Mouse (Mus musculus) hindbrain, embryonic 15.5 days (tissue): Measurements from ENCODE around the gene Lypla2. TPM values are rescaled to one million over a fixed set of nuclear protein-coding genes. Genes with fewer than 3 reads are reported as not detected.
A peak's percentile ranks its signal among the peaks of the same experiment; 100 is the strongest.

Source experiments
- ATAC-seq: fragments of 200-750 bp; cut with Nextera tagmentation; 2 replicates; pipeline ENCODE4 v1.8.0; 2017; ENCODE audit warnings: low read depth, moderate number of reproducible peaks, moderate TSS enrichment; ENCODE audit not compliant: low FRiP score
- H3K27ac ChIP-seq: fragments of 300-500 bp; sonication (generic); replicated peaks from 2 replicates; pipeline ENCODE4 v1.5.1; 2015; ENCODE audit warnings: mild to moderate bottlenecking, inconsistent platforms
- H3K27me3 ChIP-seq: fragments of 300-500 bp; sonication (generic); 2 replicates; pipeline ENCODE4 v1.6.1; 2015; ENCODE audit warnings: control low read depth, inconsistent platforms
- H3K36me3 ChIP-seq: fragments of 300-500 bp; sonication (generic); 2 replicates; pipeline ENCODE4 v1.6.1; 2015; ENCODE audit warnings: control low read depth, inconsistent platforms
- H3K4me1 ChIP-seq: fragments of 300-500 bp; sonication (generic); replicated peaks from 2 replicates; pipeline ENCODE4 v1.6.1; 2015; ENCODE audit warnings: control low read depth, inconsistent platforms
- H3K4me2 ChIP-seq: fragments of 300-500 bp; sonication (generic); 2 replicates; pipeline ENCODE4 v1.6.1; 2015; ENCODE audit warnings: moderate library complexity, mild to moderate bottlenecking, inconsistent platforms
- H3K4me3 ChIP-seq: fragments of 300-500 bp; sonication (generic); 2 replicates; pipeline ENCODE4 v1.5.1; 2015; ENCODE audit warnings: mild to moderate bottlenecking, inconsistent platforms
- H3K9ac ChIP-seq: fragments of 300-500 bp; sonication (generic); 2 replicates; pipeline ENCODE4 v1.6.1; 2015; ENCODE audit warnings: inconsistent platforms
- H3K9me3 ChIP-seq: fragments of 300-500 bp; sonication (generic); 2 replicates; pipeline ENCODE4 v1.6.1; 2016; ENCODE audit warnings: control low read depth, inconsistent platforms
- WGBS: fragments of 180-500 bp; shearing (Covaris S2); methylation state at CpG from one replicate; pipeline ENCODE4 v1.1.7; 2015; 5-methylcytosine and 5-hydroxymethylcytosine counted together
- polyA plus RNA-seq: library from polyadenylated mRNA; unstranded; fragments of >200 nt; fragmentation: Nextera tagmentation; extraction: Ambion mirVana; gene quantifications from 2 replicates; pipeline ENCODE4 v1.2.1, GENCODE M21; 2015

Lypla2 gene
- polyA plus RNA-seq, 1 experiment from 2014 or later: 214 TPM

DNA sequence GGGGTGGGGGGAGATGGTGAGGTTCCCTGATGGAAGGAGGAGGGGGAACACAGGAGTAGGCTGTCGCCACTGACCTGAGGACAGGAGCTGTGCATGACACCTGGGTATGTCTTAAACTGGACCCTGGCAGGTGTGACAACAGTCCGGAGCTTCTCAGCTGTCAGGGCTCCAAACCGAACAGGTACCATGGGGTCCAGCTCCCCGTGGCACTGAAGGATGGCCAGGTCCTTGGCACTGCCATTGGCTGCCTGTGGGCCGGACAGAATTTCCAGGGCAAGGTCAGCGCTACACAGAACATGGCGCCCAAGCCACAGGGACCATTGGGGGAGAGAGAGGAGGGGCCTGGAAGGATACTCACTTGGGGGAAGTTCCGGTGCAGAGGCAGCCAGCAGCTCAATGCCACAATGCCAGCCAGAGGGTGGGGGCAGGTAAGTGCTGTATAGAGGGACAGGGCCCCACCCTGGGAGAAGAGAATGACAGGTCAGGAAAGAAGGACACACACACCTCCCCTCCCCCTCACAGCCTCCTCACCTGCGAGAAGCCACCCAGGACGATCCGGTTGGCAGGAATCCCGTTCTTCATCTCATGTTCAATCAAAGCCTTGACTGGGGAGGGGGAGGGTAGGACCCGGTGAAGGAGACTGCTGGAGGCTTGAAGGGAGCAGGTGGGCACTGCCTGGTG lies 3.2 kb downstream of the Lypla2 start:
- H3K4me3 ChIP-seq: no peak overlapping the region
- H3K4me2 ChIP-seq: no peak overlapping the region
- H3K4me1 ChIP-seq: peaks cover 39% of the 10 kb centered on the region
- no peak overlapping the region for H3K27ac ChIP-seq
- WGBS: 87% methylated on average over 13 of the region's 13 CpGs
- peaks cover 45% of the 10 kb centered on the region for H3K36me3 ChIP-seq
- no peaks in the 10 kb centered on the region for H3K9me3 ChIP-seq
- ATAC-seq: no peak
- no peaks in the 10 kb centered on the region for H3K27me3 ChIP-seq
- no peak overlapping the region for H3K9ac ChIP-seq

DNA sequence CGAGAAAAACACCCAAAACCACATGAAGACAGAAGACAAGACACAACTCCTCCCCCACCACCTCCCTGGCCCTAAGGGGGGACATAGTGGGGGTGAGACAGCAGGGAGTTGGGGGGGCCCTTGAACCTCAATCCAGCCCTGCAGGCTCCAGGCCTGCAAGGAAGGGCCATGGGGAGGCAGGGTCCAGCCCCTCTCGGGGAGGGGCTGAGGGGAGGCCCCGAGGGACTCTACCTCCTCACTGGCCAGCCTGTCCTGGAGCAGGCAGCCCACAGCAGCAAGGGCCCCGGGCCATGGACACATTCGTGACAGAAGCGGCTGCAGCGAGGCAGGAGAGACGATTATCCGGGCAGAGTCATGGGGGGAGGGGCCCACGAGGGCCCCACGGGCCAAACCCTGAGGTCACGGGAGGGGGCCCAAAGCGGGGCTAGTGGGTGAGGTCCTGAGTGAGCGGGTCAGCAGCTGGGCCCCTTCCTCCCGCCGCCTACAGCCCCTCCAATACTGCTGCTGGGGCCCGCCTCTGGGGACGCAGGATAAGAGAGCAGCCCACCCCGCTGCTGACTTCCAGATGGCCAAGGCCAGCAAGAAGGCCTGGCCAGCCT lies 4.1 kb downstream of the Lypla2 start:
- 65% methylated on average over 19 of the region's 19 CpGs for WGBS
- H3K27me3 ChIP-seq: no peaks in the 10 kb centered on the region
- no peaks in the 10 kb centered on the region for H3K9me3 ChIP-seq
- ATAC-seq: no peak
- peaks cover 43% of the 10 kb centered on the region for H3K4me1 ChIP-seq
- H3K27ac ChIP-seq: no peak overlapping the region
- no peak overlapping the region for H3K4me3 ChIP-seq
- H3K36me3 ChIP-seq: peaks cover 45% of the 10 kb centered on the region
- no peak overlapping the region for H3K9ac ChIP-seq
- H3K4me2 ChIP-seq: no peak overlapping the region

DNA sequence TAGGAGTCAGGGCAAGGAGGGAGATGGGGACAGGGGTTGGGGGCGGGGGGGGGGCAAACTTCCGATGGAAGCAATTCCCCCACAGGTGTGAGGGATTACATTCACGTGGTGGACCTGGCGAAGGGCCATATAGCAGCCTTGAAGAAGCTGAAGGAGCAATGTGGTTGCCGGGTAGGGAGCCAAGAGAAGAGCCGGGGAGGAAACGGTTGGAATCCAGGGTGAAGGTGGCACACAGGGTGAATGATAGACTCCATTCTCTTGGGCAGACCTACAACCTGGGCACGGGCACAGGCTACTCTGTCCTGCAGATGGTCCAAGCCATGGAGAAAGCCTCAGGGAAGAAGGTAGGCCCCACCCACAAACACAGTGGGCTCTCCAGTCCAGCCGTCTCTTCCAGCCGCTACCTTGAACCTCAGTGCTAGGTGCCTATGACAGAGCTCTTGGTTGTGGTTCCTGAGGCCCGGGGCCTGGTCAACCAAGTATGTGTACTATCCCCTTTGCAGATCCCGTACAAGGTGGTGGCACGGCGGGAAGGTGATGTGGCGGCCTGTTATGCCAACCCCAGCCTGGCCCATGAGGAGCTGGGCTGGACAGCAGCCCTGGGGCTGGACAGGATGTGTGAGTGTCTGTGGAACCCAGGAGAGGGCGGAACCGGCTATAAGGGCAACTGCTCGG lies 5.2 kb downstream of the Lypla2 start:
- no peaks in the 10 kb centered on the region for H3K27me3 ChIP-seq
- 90% methylated on average over 18 of the region's 18 CpGs for WGBS

GRCm38 (mm10) chr4:135966283-135966682 lies 6.1 kb downstream of the Lypla2 start:
- ATAC-seq: no peak
- Histone ChIP-seq H3K27me3 (no peaks in the 10 kb centered on the region), H3K9ac (no peak overlapping the region), H3K9me3 (no peaks in the 10 kb centered on the region), H3K4me3 (no peak overlapping the region), H3K4me1 (peaks cover 36% of the 10 kb centered on the region), H3K36me3 (peaks cover 52% of the 10 kb centered on the region), H3K27ac (no peak overlapping the region), H3K4me2 (no peak overlapping the region)
- WGBS: 91% methylated on average over 16 of the region's 16 CpGs

More for the DNA sequence above, 5.2 kb downstream of the Lypla2 start:
- no peak for ATAC-seq
- no peak overlapping the region for H3K9ac ChIP-seq
- no peak overlapping the region for H3K4me2 ChIP-seq
- no peaks in the 10 kb centered on the region for H3K9me3 ChIP-seq
- peaks cover 46% of the 10 kb centered on the region for H3K36me3 ChIP-seq
- H3K4me1 ChIP-seq: peaks cover 44% of the 10 kb centered on the region
- H3K4me3 ChIP-seq: no peak overlapping the region
- no peak overlapping the region for H3K27ac ChIP-seq

DNA sequence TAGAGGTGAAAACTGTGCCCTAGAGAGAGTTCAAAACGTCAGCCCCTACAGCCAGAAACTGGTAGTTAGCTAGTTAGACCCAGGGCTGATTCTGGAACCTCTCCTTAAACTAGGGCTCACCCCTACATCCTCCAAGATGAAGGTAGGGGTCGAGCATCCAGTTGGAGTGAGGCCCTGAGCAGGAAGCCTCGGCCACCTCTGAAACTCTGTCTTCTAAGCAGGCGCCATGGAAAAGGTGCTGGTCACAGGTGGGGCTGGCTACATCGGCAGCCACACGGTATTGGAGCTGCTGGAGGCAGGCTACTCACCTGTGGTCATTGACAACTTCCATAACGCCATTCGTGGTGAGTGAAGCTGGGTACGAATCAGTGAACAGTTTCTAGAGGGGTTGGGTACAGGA lies 7.3 kb downstream of the Lypla2 start:
- Histone ChIP-seq H3K9me3 (no peaks in the 10 kb centered on the region), H3K36me3 (peaks cover 54% of the 10 kb centered on the region), H3K27ac (no peak overlapping the region), H3K4me1 (peaks cover 26% of the 10 kb centered on the region), H3K4me3 (0 out of 2 replicates have a peak overlapping the region, but pooled peaks have one; percentile 76), H3K9ac (no peak overlapping the region), H3K27me3 (no peaks in the 10 kb centered on the region), H3K4me2 (peak overlapping the region; percentile 89)
- no peak for ATAC-seq
- 84% methylated on average over 9 of the region's 9 CpGs for WGBS

DNA sequence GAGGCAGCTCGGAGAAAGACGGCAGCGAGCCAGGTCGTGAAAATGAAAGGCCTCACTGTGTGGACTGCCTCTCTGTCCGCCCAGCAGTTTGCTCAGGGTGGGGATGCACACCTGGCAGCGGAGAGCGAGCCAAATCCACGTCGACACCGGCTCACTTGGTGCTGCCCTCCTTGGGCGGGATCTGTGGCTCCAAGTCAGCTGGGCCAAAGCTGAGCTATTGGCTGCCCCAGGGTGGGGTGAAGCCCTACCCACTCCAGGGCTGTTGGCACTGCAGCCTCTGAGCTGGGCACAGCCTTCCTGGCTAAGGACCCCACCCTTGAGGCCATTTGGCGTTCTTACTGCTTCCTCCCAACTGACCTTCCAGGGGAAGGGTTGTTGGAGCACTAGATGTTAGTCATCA lies 8.0 kb downstream of the Lypla2 start:
- H3K36me3 ChIP-seq: peaks cover 54% of the 10 kb centered on the region
- peak overlapping the region; percentile 81 for H3K9ac ChIP-seq
- WGBS: 2% methylated on average over 12 of the region's 12 CpGs
- peak overlapping the region; percentile 89 for H3K4me2 ChIP-seq
- H3K9me3 ChIP-seq: no peaks in the 10 kb centered on the region
- no peaks in the 10 kb centered on the region for H3K27me3 ChIP-seq
- peaks cover 21% of the 10 kb centered on the region for H3K4me1 ChIP-seq
- H3K27ac ChIP-seq: peak overlapping the region; percentile 85
- peak overlapping the region; percentile 76 for H3K4me3 ChIP-seq
- ATAC-seq: 0 out of 2 replicates have a peak, but pooled peaks have one; percentile 0

DNA sequence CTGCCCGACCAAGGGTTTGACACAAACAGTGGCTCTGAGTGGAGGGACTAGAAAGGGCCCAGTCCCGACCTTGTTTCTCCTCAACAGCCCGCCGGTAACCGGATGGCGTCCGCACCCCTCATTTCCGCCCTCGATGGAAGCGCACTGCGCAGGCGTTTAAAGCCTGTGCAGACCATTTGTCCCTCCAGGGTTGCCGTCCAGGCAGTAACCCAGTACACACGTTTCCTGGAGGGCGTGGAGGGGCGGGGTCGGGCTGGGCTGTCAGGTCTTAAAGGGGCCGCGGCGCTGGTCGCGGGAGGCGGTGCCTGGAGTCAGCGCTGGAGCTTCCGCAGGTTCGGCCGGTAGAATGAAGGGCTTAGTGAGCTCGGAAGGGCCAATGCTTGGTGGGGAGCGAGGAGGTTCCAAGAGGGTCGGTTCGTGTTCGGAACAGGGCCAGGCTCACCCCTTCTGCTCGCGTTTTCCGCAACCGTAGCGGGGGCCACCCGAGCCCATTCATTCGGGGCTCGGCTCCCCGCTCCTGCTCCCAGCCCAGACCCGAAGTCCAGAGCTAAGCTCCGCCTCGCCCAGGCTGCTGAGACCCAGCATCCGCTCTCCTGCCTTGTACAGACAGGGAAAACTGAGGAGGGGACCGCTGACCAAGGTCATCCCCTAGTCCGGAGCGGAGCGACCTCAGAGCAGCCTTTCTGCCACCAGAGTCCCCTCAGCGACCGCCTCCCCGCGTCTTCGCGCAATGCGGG lies 8.8 kb downstream of the Lypla2 start, which contains the start of gene Gale:
Gene Gale, plus strand, starts transcription at position 271 of the 737 bp plus-strand sequence.
- peak within 1 kb of the TSS; percentile 76 for H3K4me3 ChIP-seq
- peaks cover 53% of the 10 kb centered on the region for H3K36me3 ChIP-seq
- H3K27me3 ChIP-seq: no peaks in the 10 kb centered on the region
- peaks cover 21% of the 10 kb centered on the region for H3K4me1 ChIP-seq
- H3K9me3 ChIP-seq: no peaks in the 10 kb centered on the region
- ATAC-seq: peak; percentile 94
- under 1% methylated on average over 56 of the region's 56 CpGs for WGBS
- peak within 1 kb of the TSS; percentile 89 for H3K4me2 ChIP-seq
- H3K9ac ChIP-seq: peak within 1 kb of the TSS; percentile 81
- peak within 1 kb of the TSS; percentile 93 for H3K27ac ChIP-seq

GRCm38 (mm10) chr4:135962946-135963345 lies 9.5 kb downstream of the Lypla2 start:
- peak overlapping the region; percentile 93 for H3K27ac ChIP-seq
- H3K9ac ChIP-seq: peak overlapping the region; percentile 76
- ATAC-seq: no peak
- H3K4me3 ChIP-seq: peak overlapping the region; percentile 76
- peak overlapping the region; percentile 89 for H3K4me2 ChIP-seq
- H3K9me3 ChIP-seq: no peaks in the 10 kb centered on the region
- H3K27me3 ChIP-seq: no peaks in the 10 kb centered on the region
- 7% methylated on average over 15 of the region's 15 CpGs for WGBS
- H3K36me3 ChIP-seq: peaks cover 46% of the 10 kb centered on the region
- H3K4me1 ChIP-seq: peaks cover 21% of the 10 kb centered on the region

GRCm38 (mm10) chr4:135962198-135962597 lies 10.2 kb downstream of the Lypla2 start:
- peaks cover 43% of the 10 kb centered on the region for H3K36me3 ChIP-seq
- no peak overlapping the region for H3K9ac ChIP-seq
- peak overlapping the region; percentile 89; the same call in 1 of the 2 replicates for H3K4me2 ChIP-seq
- H3K4me3 ChIP-seq: no peak overlapping the region
- H3K4me1 ChIP-seq: peaks cover 21% of the 10 kb centered on the region
- no peaks in the 10 kb centered on the region for H3K27me3 ChIP-seq
- H3K27ac ChIP-seq: no peak overlapping the region
- no peak for ATAC-seq
- 89% methylated on average over 7 of the region's 7 CpGs for WGBS
- H3K9me3 ChIP-seq: no peaks in the 10 kb centered on the region

GRCm38 (mm10) chr4:135961709-135962108 lies 10.7 kb downstream of the Lypla2 start:
- Histone ChIP-seq H3K4me1 (peaks cover 21% of the 10 kb centered on the region), H3K4me2 (no peak overlapping the region), H3K27me3 (no peaks in the 10 kb centered on the region), H3K4me3 (no peak overlapping the region), H3K9ac (no peak overlapping the region), H3K36me3 (peaks cover 39% of the 10 kb centered on the region), H3K27ac (no peak overlapping the region), H3K9me3 (no peaks in the 10 kb centered on the region)
- WGBS: 91% methylated on average over 5 of the region's 5 CpGs
- no peak for ATAC-seq

- H3K4me1 ChIP-seq: peaks cover 21% of the 10 kb centered on the region
- H3K27ac ChIP-seq: no peak overlapping the region
- no peak overlapping the region for H3K4me2 ChIP-seq
- no peaks in the 10 kb centered on the region for H3K27me3 ChIP-seq
- H3K4me3 ChIP-seq: no peak overlapping the region
- H3K36me3 ChIP-seq: peaks cover 36% of the 10 kb centered on the region
- H3K9ac ChIP-seq: no peak overlapping the region
- WGBS: 20% methylated on average over 5 of the region's 5 CpGs
- H3K9me3 ChIP-seq: no peaks in the 10 kb centered on the region
- no peak for ATAC-seq
Measured at GRCm38 (mm10) chr4:135960717-135961116, 11.7 kb downstream of the Lypla2 start.
